Mouse (Mus musculus) forebrain, embryonic 14.5 days (tissue): ENCODE data around the gene Ylpm1. TPM values are rescaled to one million over a fixed set of nuclear protein-coding genes. Genes with fewer than 3 reads are reported as not detected.

ENCODE experiments used
- ATAC-seq: fragments of 200-750 bp; cut with Nextera tagmentation; 2 replicates; pipeline ENCODE4 v1.8.0; 2017; ENCODE audit warnings: mild to moderate bottlenecking, moderate library complexity
- DNase-seq: peaks from one replicate; pipeline ENCODE4 v3.0.0-alpha.2; 2015; ENCODE audit warnings: low spot score
- H3K27ac ChIP-seq: fragments of 300-500 bp; sonication (generic); 2 replicates; pipeline ENCODE4 v1.5.1; 2014; ENCODE audit warnings: low read depth, mild to moderate bottlenecking, control low read depth, low read length, moderate library complexity
- H3K27me3 ChIP-seq: fragments of 300-500 bp; sonication (generic); replicated peaks from 2 replicates; pipeline ENCODE4 v1.6.1; 2014; ENCODE audit warnings: low read length, control low read depth, mixed read lengths; ENCODE audit not compliant: control insufficient read depth, insufficient read depth
- H3K36me3 ChIP-seq: fragments of 300-500 bp; sonication (generic); 2 replicates; pipeline ENCODE4 v1.6.1; 2014; ENCODE audit warnings: low read length, control low read depth; ENCODE audit not compliant: control insufficient read depth, insufficient read depth
- H3K4me1 ChIP-seq: fragments of 300-500 bp; sonication (generic); 2 replicates; pipeline ENCODE4 v1.6.1; 2014; ENCODE audit warnings: antibody characterized with exemption, low read length, control low read depth; ENCODE audit not compliant: control insufficient read depth, insufficient read depth
- H3K4me2 ChIP-seq: fragments of 300-500 bp; sonication (generic); 2 replicates; pipeline ENCODE4 v1.6.1; 2014; ENCODE audit warnings: mild to moderate bottlenecking, control low read depth, low read length
- H3K4me3 ChIP-seq: fragments of 300-500 bp; sonication (generic); 2 replicates; pipeline ENCODE4 v1.5.1; 2014; ENCODE audit warnings: low read depth, low read length, control low read depth
- H3K9ac ChIP-seq: fragments of 300-500 bp; sonication (generic); 2 replicates; pipeline ENCODE4 v1.6.1; 2014; ENCODE audit warnings: mild to moderate bottlenecking, low read length, control low read depth, moderate library complexity
- H3K9me3 ChIP-seq: fragments of 300-500 bp; sonication (generic); replicated peaks from 2 replicates; pipeline ENCODE4 v1.6.1; 2016; ENCODE audit warnings: low read length, control low read depth, mixed read lengths; ENCODE audit not compliant: control insufficient read depth
- WGBS: fragments of 180-500 bp; shearing (Covaris S2); extraction: QIAGEN DNeasy Blood & Tissue Kit; methylation state at CpG from one replicate; pipeline ENCODE4 v1.1.7; 2014; 5-methylcytosine and 5-hydroxymethylcytosine counted together
- polyA plus RNA-seq: library from polyadenylated mRNA; unstranded; fragments of >200 nt; fragmentation: Nextera tagmentation; extraction: Ambion mirVana; gene quantifications from 2 replicates; pipeline ENCODE4 v1.2.1, GENCODE M21; 2014

Gene Ylpm1
- 32.4 and 33.2 TPM in 2 replicates for polyA plus RNA-seq

- 0% methylated on average over 44 of the region's 45 CpGs for WGBS
- H3K4me1 ChIP-seq: peaks cover 18% of the 10 kb centered on the region
- H3K9me3 ChIP-seq: no peaks in the 10 kb centered on the region
- H3K4me3 ChIP-seq: peak within 1 kb of the TSS; percentile 97
- peak within 1 kb of the TSS; percentile 91 for H3K27ac ChIP-seq
- ATAC-seq (peak; percentile 98), DNase-seq (peak; percentile 99)
- no peaks in the 10 kb centered on the region for H3K27me3 ChIP-seq
- H3K4me2 ChIP-seq: peak within 1 kb of the TSS; percentile 59
- H3K36me3 ChIP-seq: no peaks in the 10 kb centered on the region
- peak within 1 kb of the TSS; percentile 99 for H3K9ac ChIP-seq
Measured at GRCm38 (mm10) chr12:84996083-84996496, at the start of gene Ylpm1. TSS of gene Ylpm1 (plus strand) at chr12:84996321.

GRCm38 (mm10) chr12:84947894-84948583, 48.1 kb upstream of the Ylpm1 start:
- no peak for DNase-seq
- no peak overlapping the region for H3K27ac ChIP-seq
- ATAC-seq: no peak
- no peaks in the 10 kb centered on the region for H3K4me1 ChIP-seq
- H3K27me3 ChIP-seq: no peaks in the 10 kb centered on the region
- H3K9ac ChIP-seq: no peak overlapping the region
- 78% methylated on average over 2 of the region's 2 CpGs for WGBS
- H3K9me3 ChIP-seq: no peaks in the 10 kb centered on the region
- H3K36me3 ChIP-seq: peaks cover 36% of the 10 kb centered on the region
- H3K4me3 ChIP-seq: no peak overlapping the region
- no peak overlapping the region for H3K4me2 ChIP-seq

- 93% methylated on average over 6 of the region's 6 CpGs for WGBS
- ATAC-seq: no peak
- H3K27me3 ChIP-seq: no peaks in the 10 kb centered on the region
Measured at GRCm38 (mm10) chr12:84948584-84949285, 47.4 kb upstream of the Ylpm1 start.

GRCm38 (mm10) chr12:84950763-84951162, 45.4 kb upstream of the Ylpm1 start:
- 78% methylated on average over 6 of the region's 6 CpGs for WGBS

More at GRCm38 (mm10) chr12:84948584-84949285, 47.4 kb upstream of the Ylpm1 start:
- no peak overlapping the region for H3K9ac ChIP-seq
- no peak for DNase-seq
- no peak overlapping the region for H3K4me2 ChIP-seq
- H3K9me3 ChIP-seq: no peaks in the 10 kb centered on the region
- no peaks in the 10 kb centered on the region for H3K4me1 ChIP-seq
- no peak overlapping the region for H3K4me3 ChIP-seq
- H3K27ac ChIP-seq: no peak overlapping the region
- peaks cover 30% of the 10 kb centered on the region for H3K36me3 ChIP-seq

GRCm38 (mm10) chr12:84951531-84951930, 44.6 kb upstream of the Ylpm1 start:
- Histone ChIP-seq H3K4me3 (no peak overlapping the region), H3K27ac (no peak overlapping the region), H3K4me1 (no peaks in the 10 kb centered on the region), H3K4me2 (no peak overlapping the region), H3K9ac (no peak overlapping the region), H3K36me3 (peaks cover 22% of the 10 kb centered on the region), H3K27me3 (no peaks in the 10 kb centered on the region), H3K9me3 (no peaks in the 10 kb centered on the region)
- DNase-seq (no peak), ATAC-seq (no peak)
- WGBS: 36% methylated on average over 8 of the region's 8 CpGs

More at GRCm38 (mm10) chr12:84950763-84951162, 45.4 kb upstream of the Ylpm1 start:
- Histone ChIP-seq H3K4me2 (no peak overlapping the region), H3K36me3 (peaks cover 23% of the 10 kb centered on the region), H3K27me3 (no peaks in the 10 kb centered on the region), H3K4me3 (no peak overlapping the region), H3K9me3 (no peaks in the 10 kb centered on the region), H3K4me1 (no peaks in the 10 kb centered on the region), H3K27ac (no peak overlapping the region), H3K9ac (no peak overlapping the region)
- DNase-seq: no peak
- no peak for ATAC-seq

GRCm38 (mm10) chr12:84952351-84952750, 43.8 kb upstream of the Ylpm1 start:
- H3K9me3 ChIP-seq: no peaks in the 10 kb centered on the region

GRCm38 (mm10) chr12:84956317-84956716, 39.8 kb upstream of the Ylpm1 start:
- Histone ChIP-seq H3K9me3 (no peaks in the 10 kb centered on the region), H3K9ac (no peak overlapping the region), H3K4me3 (no peak overlapping the region), H3K27me3 (no peaks in the 10 kb centered on the region), H3K4me1 (no peaks in the 10 kb centered on the region), H3K36me3 (no peaks in the 10 kb centered on the region), H3K27ac (no peak overlapping the region), H3K4me2 (no peak overlapping the region)
- no peak for ATAC-seq
- WGBS: 93% methylated on average over 3 of the region's 3 CpGs
- no peak for DNase-seq

More at GRCm38 (mm10) chr12:84952351-84952750, 43.8 kb upstream of the Ylpm1 start:
- 78% methylated on average over 1 of the region's 1 CpGs for WGBS
- DNase-seq (peak; percentile 22), ATAC-seq (no peak)
- Histone ChIP-seq H3K4me2 (no peak overlapping the region), H3K36me3 (peaks cover 18% of the 10 kb centered on the region), H3K27me3 (no peaks in the 10 kb centered on the region), H3K4me3 (no peak overlapping the region), H3K9ac (no peak overlapping the region), H3K4me1 (no peaks in the 10 kb centered on the region), H3K27ac (no peak overlapping the region)

GRCm38 (mm10) chr12:84958794-84959356, 37.2 kb upstream of the Ylpm1 start:
- no peaks in the 10 kb centered on the region for H3K27me3 ChIP-seq
- ATAC-seq (no peak), DNase-seq (no peak)
- no peaks in the 10 kb centered on the region for H3K36me3 ChIP-seq
- H3K27ac ChIP-seq: no peak overlapping the region
- 79% methylated on average over 1 of the region's 1 CpGs for WGBS
- H3K4me1 ChIP-seq: no peaks in the 10 kb centered on the region
- no peak overlapping the region for H3K4me2 ChIP-seq
- H3K9ac ChIP-seq: no peak overlapping the region
- H3K9me3 ChIP-seq: no peaks in the 10 kb centered on the region
- H3K4me3 ChIP-seq: no peak overlapping the region
